Comparison of ENCODE assay signal across 8 mouse cellular contexts in the genomic region with DNA sequence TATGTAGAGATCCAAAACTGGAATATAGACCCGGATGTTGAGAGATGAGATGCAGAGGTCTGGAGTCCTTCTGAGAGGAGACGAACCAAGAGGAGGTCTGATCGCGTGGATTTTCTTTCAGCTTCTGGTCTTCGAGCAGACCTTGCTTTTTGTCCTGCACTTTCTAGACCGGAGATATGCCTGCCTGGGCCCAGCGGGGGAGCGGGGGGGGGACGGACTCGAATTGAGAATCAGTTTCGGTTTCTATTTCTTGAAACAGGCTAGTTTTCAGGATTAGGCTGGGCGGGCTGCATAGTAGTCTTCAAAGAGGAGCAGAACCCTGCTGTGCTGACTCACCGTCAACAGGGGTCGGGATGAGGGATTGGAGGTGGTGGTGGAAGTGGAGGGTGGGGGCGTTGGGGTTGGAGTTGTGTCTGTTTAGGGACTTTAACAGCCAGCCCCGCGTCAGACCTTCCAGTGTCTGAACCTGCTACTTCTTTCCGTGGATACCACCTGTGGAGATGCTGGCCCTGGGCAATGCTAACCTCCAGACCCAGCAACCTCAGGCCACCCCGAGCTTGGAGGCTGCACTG. TPM values are rescaled to one million over a fixed set of nuclear protein-coding genes. Genes with fewer than 3 reads are reported as not detected.
DNase-seq lines count a peak whose midpoint lies in the region; ATAC-seq lines count a peak whose summit lies in the region.

Gene Irgm1, minus strand, starts transcription at position 483 of the 572 bp plus-strand sequence.

- no peaks in the 10 kb centered on the region for H3K36me3 ChIP-seq in hindbrain, embryonic 16.5 days (ENCODE audit: control insufficient read depth, insufficient read depth, low read length)
- H3K36me3 ChIP-seq in limb, embryonic 15.5 days, result no peaks in the 10 kb centered on the region
- no peaks in the 10 kb centered on the region for H3K36me3 ChIP-seq in midbrain, embryonic 15.5 days (replicated peaks)
- H3K36me3 ChIP-seq in stomach, embryonic 15.5 days, result no peaks in the 10 kb centered on the region

- no peaks in the 10 kb centered on the region for H3K9me3 ChIP-seq in hindbrain, embryonic 16.5 days (ENCODE audit: control insufficient read depth, low read length)
- no peaks in the 10 kb centered on the region for H3K9me3 ChIP-seq in limb, embryonic 15.5 days
- no peaks in the 10 kb centered on the region for H3K9me3 ChIP-seq in midbrain, embryonic 15.5 days
- H3K9me3 ChIP-seq in stomach, embryonic 15.5 days, result no peaks in the 10 kb centered on the region

- peak within 1 kb of the TSS; percentile 48 for H3K4me3 ChIP-seq in hindbrain, embryonic 16.5 days (ENCODE audit: low read length)
- H3K4me3 ChIP-seq in limb, embryonic 15.5 days, result peak within 1 kb of the TSS; percentile 48
- peak within 1 kb of the TSS; percentile 39 for H3K4me3 ChIP-seq in midbrain, embryonic 15.5 days
- H3K4me3 ChIP-seq in stomach, embryonic 15.5 days (replicated peaks), result peak within 1 kb of the TSS; percentile 52

- peaks cover 10% of the 10 kb centered on the region; the same call in 1 of the 2 replicates for H3K4me1 ChIP-seq in hindbrain, embryonic 16.5 days (ENCODE audit: control insufficient read depth, insufficient read depth, low read depth, low read length)
- H3K4me1 ChIP-seq in limb, embryonic 15.5 days, result peaks cover 20% of the 10 kb centered on the region
- H3K4me1 ChIP-seq in midbrain, embryonic 15.5 days, result peaks cover 16% of the 10 kb centered on the region
- H3K4me1 ChIP-seq in stomach, embryonic 15.5 days, result peaks cover 25% of the 10 kb centered on the region

- ATAC-seq in hindbrain, embryonic 16.5 days, result peak; percentile 60
- ATAC-seq in limb, embryonic 15.5 days (ENCODE audit: insufficient number of reproducible peaks, low FRiP score, low TSS enrichment, low read depth), result peak; percentile 53
- ATAC-seq in midbrain, embryonic 15.5 days (replicated peaks), result peak; percentile 44
- ATAC-seq in stomach, embryonic 15.5 days (ENCODE audit: insufficient read depth, low FRiP score, low read depth), result no peak; the same call in 1 of the 2 replicates

- 2% methylated on average over 19 of the region's 19 CpGs for WGBS in hindbrain, embryonic 16.5 days
- 2% methylated on average over 19 of the region's 19 CpGs for WGBS in limb, embryonic 15.5 days
- WGBS in midbrain, embryonic 15.5 days, result under 1% methylated on average over 19 of the region's 19 CpGs
- WGBS in stomach, embryonic 15.5 days, result 3% methylated on average over 19 of the region's 19 CpGs

- peak; percentile 37 to 41 for DNase-seq in right cerebral cortex, adult 2 months (ENCODE audit: low spot score in 2 of 2)
- DNase-seq in right cerebral cortex, postnatal 36 days (ENCODE audit: low spot score in 2 of 2), result no peak
- peak; percentile 46 to 64 for DNase-seq in cerebellum, postnatal 25 days
- peak; percentile 61 for DNase-seq in gastrocnemius, postnatal 10 days

- peak within 1 kb of the TSS; percentile 87 for H3K4me2 ChIP-seq in hindbrain, embryonic 16.5 days (ENCODE audit: low read length)
- peak within 1 kb of the TSS; percentile 69 for H3K4me2 ChIP-seq in limb, embryonic 15.5 days
- H3K4me2 ChIP-seq in midbrain, embryonic 15.5 days, result peak within 1 kb of the TSS; percentile 72
- peak within 1 kb of the TSS; percentile 81 for H3K4me2 ChIP-seq in stomach, embryonic 15.5 days

- H3K9ac ChIP-seq in hindbrain, embryonic 16.5 days (ENCODE audit: low read depth, low read length), result peak within 1 kb of the TSS; percentile 66
- peak within 1 kb of the TSS; percentile 37 for H3K9ac ChIP-seq in limb, embryonic 15.5 days
- peak within 1 kb of the TSS; percentile 3 for H3K9ac ChIP-seq in midbrain, embryonic 15.5 days
- H3K9ac ChIP-seq in stomach, embryonic 15.5 days, result peak within 1 kb of the TSS; percentile 37

- H3K27ac ChIP-seq in hindbrain, embryonic 16.5 days (ENCODE audit: low read depth, low read length), result peak within 1 kb of the TSS; percentile 16
- H3K27ac ChIP-seq in limb, embryonic 15.5 days, result peak within 1 kb of the TSS; percentile 72
- H3K27ac ChIP-seq in midbrain, embryonic 15.5 days, result no peak within 1 kb of the TSS
- peak within 1 kb of the TSS; percentile 88 for H3K27ac ChIP-seq in stomach, embryonic 15.5 days

- no peaks in the 10 kb centered on the region; the same call in 1 of the 2 replicates for H3K27me3 ChIP-seq in hindbrain, embryonic 16.5 days (replicated peaks; ENCODE audit: control insufficient read depth, insufficient read depth, low read length)
- H3K27me3 ChIP-seq in limb, embryonic 15.5 days, result no peaks in the 10 kb centered on the region
- peaks cover 10% of the 10 kb centered on the region for H3K27me3 ChIP-seq in midbrain, embryonic 15.5 days (replicated peaks)
- no peaks in the 10 kb centered on the region for H3K27me3 ChIP-seq in stomach, embryonic 15.5 days (replicated peaks)

RNA-seq across cellular contexts. Expression of gene Irgm1, which starts in this region (rescaled TPM):
- total RNA-seq in gastrocnemius, postnatal 10 days (2021), result 1 to 10 TPM; 5.9 to 7.0 TPM
- 3.6 and 5.4 TPM in 2 replicates for polyA plus RNA-seq in hindbrain, embryonic 16.5 days (2015; fragmentation: Nextera tagmentation; extraction: Ambion mirVana)
- polyA plus RNA-seq in limb, embryonic 15.5 days (2015; fragmentation: Nextera tagmentation; extraction: Ambion mirVana), result 7.1 and 7.3 TPM in 2 replicates
- polyA plus RNA-seq in midbrain, embryonic 15.5 days (2015; fragmentation: Nextera tagmentation; extraction: Ambion mirVana), result 2.3 and 4.6 TPM in 2 replicates
- 12.8 and 14.3 TPM in 2 replicates for polyA plus RNA-seq in stomach, embryonic 15.5 days (2015; fragmentation: Nextera tagmentation; extraction: Ambion mirVana)

Comparison
In these comparisons a context has a peak if more than half of its experiments do, and no peak if none do; other contexts are left out.
1. DNase-seq: peak in right cerebral cortex, adult 2 months (2 of 2), cerebellum, postnatal 25 days (2 of 2) and gastrocnemius, postnatal 10 days (single experiment); none in right cerebral cortex, postnatal 36 days (0 of 2).
2. H3K9ac ChIP-seq: peak in every context shown above with its lines; median percentile 66 in hindbrain, embryonic 16.5 days; 37 in limb, embryonic 15.5 days; 37 in stomach, embryonic 15.5 days; 3 in midbrain, embryonic 15.5 days.
3. Peak in every context shown above with its lines, with median percentiles within 50 percentile points of each other: H3K4me2 ChIP-seq and H3K4me3 ChIP-seq.